Mouse (Mus musculus) small intestine, adult 2 months (tissue): Measurements from ENCODE around the gene 1700014D04Rik. TPM values are rescaled to one million over a fixed set of nuclear protein-coding genes. Genes with fewer than 3 reads are reported as not detected.
"Not testable (repeated sequence)": the region's sequence is repeated elsewhere in the genome, so short reads cannot be mapped to it uniquely, and the experiment has no call there.

Source experiments
- H3K27ac ChIP-seq: fragments of 200-500 bp; 2 replicates; pipeline ENCODE4 v1.5.1; 2012; ENCODE audit warnings: low read depth, low read length, control low read depth, inconsistent platforms; ENCODE audit not compliant: insufficient read depth
- H3K27me3 ChIP-seq: fragments of 200-500 bp; 2 replicates; pipeline ENCODE4 v1.6.1; 2012; ENCODE audit warnings: mild to moderate bottlenecking, moderate library complexity, low read length, inconsistent platforms; ENCODE audit not compliant: control insufficient read depth, insufficient read depth
- H3K36me3 ChIP-seq: fragments of 200-500 bp; 2 replicates; pipeline ENCODE4 v1.6.1; 2012; ENCODE audit warnings: mild to moderate bottlenecking, low read length, control low read depth, inconsistent platforms; ENCODE audit not compliant: control insufficient read depth, insufficient read depth
- H3K4me1 ChIP-seq: fragments of 200-500 bp; 2 replicates; pipeline ENCODE4 v1.6.1; 2012; ENCODE audit warnings: low read length, inconsistent platforms, mixed read lengths; ENCODE audit not compliant: control insufficient read depth, insufficient read depth, insufficient read length
- H3K4me3 ChIP-seq: fragments of 200-500 bp; 2 replicates; pipeline ENCODE4 v1.5.1; 2012; ENCODE audit warnings: low read depth, mild to moderate bottlenecking, control low read depth, inconsistent platforms, low read length, moderate library complexity
- CTCF ChIP-seq: fragments of 200-500 bp; IDR thresholded peaks from 2 replicates; pipeline ENCODE4 v1.5.1; 2012; ENCODE audit warnings: low read depth, mild to moderate bottlenecking, control low read depth, inconsistent platforms, low read length, moderate library complexity, mixed read lengths; ENCODE audit not compliant: insufficient replicate concordance, insufficient read length; ENCODE audit errors: extremely low read depth
- POLR2A ChIP-seq: fragments of 200-500 bp; IDR thresholded peaks from 2 replicates; pipeline ENCODE4 v1.6.1; 2012; ENCODE audit warnings: low read depth, mild to moderate bottlenecking, control low read depth, inconsistent platforms, low read length, moderate library complexity
- WGBS: fragments of 180-500 bp; shearing (Covaris S2); methylation state at CpG from one replicate; pipeline ENCODE4 v1.1.7; 2018; 5-methylcytosine and 5-hydroxymethylcytosine counted together
- polyA plus RNA-seq: library from polyadenylated mRNA; depleted of rRNA; stranded (reverse); fragments of >200 nt; gene quantifications from 2 replicates; pipeline ENCODE4 v1.2.3, GENCODE M21; 2012

The 1700014D04Rik gene
- polyA plus RNA-seq, 1 experiment = not detected

- WGBS = 33% methylated on average over 29 of the region's 29 CpGs
- H3K27me3 ChIP-seq = no peaks in the 10 kb centered on the region
- no peak overlapping the region for H3K27ac ChIP-seq
- H3K4me1 ChIP-seq = no peaks in the 10 kb centered on the region
- H3K36me3 ChIP-seq = no peaks in the 10 kb centered on the region
- TF ChIP-seq CTCF (no peak), POLR2A (no peak)
- no peak overlapping the region for H3K4me3 ChIP-seq
Measured at GRCm38 (mm10) chr13:59726139-59726867, 20.2 kb downstream of the 1700014D04Rik start.

GRCm38 (mm10) chr13:59722089-59722488 is 24.5 kb downstream of the 1700014D04Rik start:
- H3K4me1 ChIP-seq, H3K27me3 ChIP-seq, H3K36me3 ChIP-seq, H3K27ac ChIP-seq, H3K4me3 ChIP-seq: not testable (repeated sequence)
- WGBS = 87% methylated on average over 1 of the region's 1 CpGs

- TF ChIP-seq POLR2A (no peak), CTCF (no peak)
- Histone ChIP-seq H3K27me3 (no peaks in the 10 kb centered on the region), H3K27ac (no peak overlapping the region), H3K4me3 (no peak overlapping the region), H3K4me1 (no peaks in the 10 kb centered on the region), H3K36me3 (no peaks in the 10 kb centered on the region)
- WGBS = 95% methylated on average over 1 of the region's 1 CpGs
Measured at GRCm38 (mm10) chr13:59719475-59719874, 27.1 kb downstream of the 1700014D04Rik start.

GRCm38 (mm10) chr13:59718857-59719440 is 27.6 kb downstream of the 1700014D04Rik start:
- WGBS = 25% methylated on average over 6 of the region's 6 CpGs
- not testable (repeated sequence) for H3K36me3 ChIP-seq, H3K4me1 ChIP-seq, H3K27me3 ChIP-seq, H3K4me3 ChIP-seq, H3K27ac ChIP-seq

- TF ChIP-seq POLR2A = no peak
- TF ChIP-seq CTCF = no peak
- H3K27ac ChIP-seq = no peak overlapping the region
- WGBS = 54% methylated on average over 3 of the region's 3 CpGs
- no peaks in the 10 kb centered on the region for H3K27me3 ChIP-seq
- no peak overlapping the region for H3K4me3 ChIP-seq
- no peaks in the 10 kb centered on the region for H3K4me1 ChIP-seq
- no peaks in the 10 kb centered on the region for H3K36me3 ChIP-seq
Measured at GRCm38 (mm10) chr13:59713710-59714109, 32.8 kb downstream of the 1700014D04Rik start.

- not testable (repeated sequence) for H3K27ac ChIP-seq, H3K4me1 ChIP-seq, H3K27me3 ChIP-seq, H3K36me3 ChIP-seq, H3K4me3 ChIP-seq
- 55% methylated on average over 3 of the region's 3 CpGs for WGBS
Measured at GRCm38 (mm10) chr13:59711984-59712383, 34.6 kb downstream of the 1700014D04Rik start, which contains the start of gene Spata31d1b. TSS of gene Spata31d1b (plus strand) at chr13:59712284.

- H3K36me3 ChIP-seq = no peaks in the 10 kb centered on the region
- no peak for TF ChIP-seq CTCF
- no peak for TF ChIP-seq POLR2A
- H3K27ac ChIP-seq = no peak within 1 kb of the TSS
- H3K27me3 ChIP-seq = no peaks in the 10 kb centered on the region
- WGBS = 88% methylated on average over 15 of the region's 15 CpGs
- no peaks in the 10 kb centered on the region for H3K4me1 ChIP-seq
- H3K4me3 ChIP-seq = no peak within 1 kb of the TSS
Measured at GRCm38 (mm10) chr13:59710230-59710629, 36.3 kb downstream of the 1700014D04Rik start, which contains the start of gene Spata31d1a. TSS of gene Spata31d1a (minus strand) at chr13:59710330.

- no peak overlapping the region for H3K27ac ChIP-seq
- TF ChIP-seq POLR2A = no peak
- no peaks in the 10 kb centered on the region for H3K4me1 ChIP-seq
- H3K4me3 ChIP-seq = no peak overlapping the region
- WGBS = 51% methylated on average over 12 of the region's 12 CpGs
- H3K36me3 ChIP-seq = no peaks in the 10 kb centered on the region
- no peaks in the 10 kb centered on the region for H3K27me3 ChIP-seq
Measured at GRCm38 (mm10) chr13:59704562-59704961, 42.0 kb downstream of the 1700014D04Rik start.
